Mouse (Mus musculus): ENCODE data around the gene Arhgef15. TPM values are rescaled to one million over a fixed set of nuclear protein-coding genes. Genes with fewer than 3 reads are reported as not detected.
"Not testable (repeated sequence)": the region's sequence is repeated elsewhere in the genome, so short reads cannot be mapped to it uniquely, and the experiment has no call there.

Arhgef15 gene
- under 1 TPM; 0.16 to 0.19 TPM for polyA plus RNA-seq (2017; shearing (Covaris generic))

DNA sequence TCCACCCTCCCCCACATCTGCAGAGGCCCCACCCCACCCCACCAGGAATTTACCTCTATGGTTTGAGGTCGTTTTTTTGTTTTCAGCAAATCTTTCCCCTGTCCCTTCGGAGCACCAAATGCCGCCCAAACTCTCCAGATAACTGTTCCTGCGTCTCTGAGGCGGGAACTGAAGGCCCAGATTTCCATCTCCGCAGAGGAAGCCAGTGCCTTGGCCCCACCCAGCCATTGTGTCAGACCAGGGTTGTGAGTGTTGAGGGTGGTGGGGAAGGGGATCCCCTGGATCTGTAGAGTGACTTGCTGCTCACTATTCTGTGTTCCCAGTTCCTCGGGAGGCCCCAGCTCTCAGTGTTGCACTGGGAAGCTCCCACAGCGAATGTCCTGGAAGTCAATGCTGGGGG is at the start of gene Arhgef15:
Gene Arhgef15 (minus strand): TSS at position 173 of the 400 bp plus-strand sequence.
- ATAC-seq, result no peak

DNA sequence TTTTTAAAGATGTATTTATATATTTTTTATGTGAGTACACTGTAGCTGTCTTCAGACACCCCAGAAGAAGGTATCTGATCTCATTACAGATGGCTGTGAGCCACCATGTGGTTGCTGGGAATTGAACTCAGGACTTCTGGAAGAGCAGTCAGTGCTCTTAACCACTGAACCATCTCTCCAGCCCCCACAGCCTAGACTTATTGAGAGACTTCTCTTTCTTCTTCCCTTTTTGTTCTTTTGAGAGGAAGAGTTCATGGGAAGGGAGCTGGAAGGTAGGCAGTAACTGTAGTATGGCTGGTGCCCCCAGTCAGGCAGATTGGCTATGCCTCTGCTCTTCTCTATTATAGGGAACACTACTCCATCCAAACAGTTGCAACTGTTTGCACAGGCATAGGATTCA is 49.3 kb upstream of the Arhgef15 start:
- not testable (repeated sequence) for ATAC-seq

DNA sequence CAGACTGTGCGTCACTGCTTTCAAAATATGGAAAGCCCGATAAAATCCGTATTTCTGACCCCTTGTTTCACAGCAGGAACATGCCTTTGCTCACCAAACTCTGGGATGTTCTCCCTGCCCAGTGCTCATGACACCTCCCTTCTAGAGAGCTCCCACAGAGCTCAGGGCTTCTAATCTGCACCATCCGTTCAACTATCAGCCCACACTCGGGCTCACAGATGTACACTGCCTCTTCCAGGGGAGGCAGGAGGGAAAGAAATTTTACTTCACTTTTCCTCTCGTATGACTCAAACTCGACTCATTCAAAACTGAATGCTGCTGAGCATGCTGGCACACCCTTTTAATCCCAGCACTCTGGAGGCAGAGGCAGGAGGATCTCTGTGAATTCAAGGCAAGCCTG is 47.9 kb upstream of the Arhgef15 start:
- ATAC-seq, result no peak

DNA sequence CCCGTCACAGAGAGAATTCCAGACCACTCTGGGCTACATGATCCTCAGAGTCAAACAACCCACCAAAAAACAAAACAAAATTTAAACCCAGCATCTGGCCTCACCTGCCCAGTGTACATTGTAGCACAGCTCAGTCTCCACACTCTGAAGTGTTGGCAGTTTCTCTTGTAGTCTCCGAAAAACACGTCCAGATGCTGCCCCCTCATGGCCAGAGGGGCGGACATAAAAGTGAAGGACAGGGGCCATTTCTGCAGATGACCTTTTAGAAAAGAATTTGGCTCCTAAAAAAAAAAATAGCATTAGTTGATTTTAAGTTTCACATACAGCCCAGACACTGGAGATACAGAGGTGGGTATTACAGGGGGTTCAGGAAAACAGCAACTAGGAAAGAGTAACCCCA is 46.3 kb upstream of the Arhgef15 start:
- ATAC-seq, result no peak

DNA sequence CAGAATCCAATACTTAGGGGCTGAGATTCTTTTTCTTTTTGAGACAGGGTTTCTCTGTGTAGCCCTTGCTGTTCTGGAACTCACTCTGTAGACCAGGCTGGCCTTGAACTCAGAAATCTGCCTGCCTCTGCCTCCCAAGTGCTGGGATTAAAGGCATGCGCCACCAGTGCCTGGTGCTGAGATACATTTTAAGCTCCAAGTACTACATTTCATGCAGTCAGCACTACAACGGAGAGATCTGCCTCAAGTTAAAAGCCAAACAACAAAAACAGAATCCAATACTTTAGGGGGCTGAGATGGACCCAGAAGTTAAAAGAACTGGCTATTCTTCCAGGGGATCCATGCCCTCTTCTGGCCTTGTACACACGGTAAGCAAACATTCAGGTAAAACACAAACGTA is 45.5 kb upstream of the Arhgef15 start:
- ATAC-seq, result not testable (repeated sequence)

DNA sequence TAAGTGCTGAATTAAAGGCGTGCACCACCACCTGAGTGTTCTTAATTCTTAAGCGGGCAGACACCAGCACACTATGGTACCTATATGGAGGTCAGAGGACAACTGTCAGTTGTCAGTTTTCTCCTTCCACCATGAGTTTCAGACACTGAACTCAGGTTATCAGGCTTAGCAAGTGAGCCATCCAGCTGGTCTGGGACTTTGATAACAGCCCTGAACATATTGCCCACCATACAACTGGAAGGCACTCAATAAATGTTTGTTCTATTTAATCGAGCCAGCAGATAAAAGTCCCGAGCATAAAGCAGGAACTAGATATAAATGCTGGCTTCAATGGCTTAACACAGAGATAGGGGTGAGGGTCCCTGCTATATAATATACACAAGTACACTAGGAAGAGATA is 39.8 kb upstream of the Arhgef15 start:
- ATAC-seq, result no peak

DNA sequence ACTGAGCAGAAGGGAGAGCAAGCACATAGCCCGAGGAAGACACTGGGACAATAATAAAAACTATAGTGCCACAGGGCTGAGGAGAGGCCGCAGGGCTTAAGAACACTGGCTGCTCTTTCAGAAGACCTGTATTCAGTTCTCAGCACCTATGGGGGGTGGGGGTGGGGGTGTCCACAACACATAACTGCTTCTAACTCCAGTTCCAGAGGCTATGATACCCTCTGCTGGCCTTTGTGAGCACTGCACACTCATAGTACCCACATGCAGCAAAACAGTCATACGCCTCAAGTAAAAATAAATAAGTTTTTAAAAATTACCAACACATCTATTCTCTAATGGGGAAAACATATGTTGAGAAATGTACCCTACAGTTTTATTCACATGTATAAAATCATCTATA is 37.1 kb upstream of the Arhgef15 start:
- ATAC-seq, result no peak

DNA sequence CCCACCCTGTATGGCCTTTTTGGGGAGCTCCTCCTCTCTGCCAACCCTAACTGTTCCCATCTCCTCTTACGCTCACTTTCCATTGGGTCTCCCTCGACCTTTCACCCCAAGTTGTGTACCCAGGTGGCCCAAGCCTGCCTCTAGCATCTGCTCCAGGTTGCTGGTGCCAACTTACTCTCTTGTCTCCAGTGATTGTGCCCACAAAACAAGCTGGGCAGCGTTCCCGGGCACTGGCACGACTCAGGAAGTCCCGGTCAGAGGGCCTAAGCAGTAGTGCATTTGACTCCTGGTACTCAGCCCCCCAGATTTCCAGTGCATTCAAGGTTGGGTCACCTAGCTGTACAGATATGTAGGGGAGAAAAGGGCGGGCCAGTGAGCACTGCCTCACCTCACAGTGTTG is 35.8 kb upstream of the Arhgef15 start:
- ATAC-seq, result no peak

DNA sequence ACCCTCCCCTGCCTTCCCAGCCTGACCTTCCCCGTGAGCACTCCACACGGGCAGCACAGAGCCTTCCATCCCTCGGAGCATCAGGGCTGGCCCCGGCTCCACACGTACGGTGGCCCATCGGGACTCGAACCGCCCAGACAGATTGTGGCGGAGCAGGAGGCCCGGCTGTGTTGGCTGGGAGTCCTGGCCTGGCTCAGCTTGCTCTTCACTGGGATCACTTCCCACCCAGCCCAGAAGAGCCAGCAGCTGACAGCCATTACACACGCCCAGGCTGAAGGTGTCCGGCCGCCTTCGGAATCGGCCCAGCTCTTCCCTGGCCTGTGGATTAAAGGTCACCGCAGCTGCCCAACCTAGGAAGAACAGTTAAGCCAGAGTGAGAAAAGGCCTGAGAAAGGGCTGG is 31.1 kb upstream of the Arhgef15 start:
- no peak for ATAC-seq

DNA sequence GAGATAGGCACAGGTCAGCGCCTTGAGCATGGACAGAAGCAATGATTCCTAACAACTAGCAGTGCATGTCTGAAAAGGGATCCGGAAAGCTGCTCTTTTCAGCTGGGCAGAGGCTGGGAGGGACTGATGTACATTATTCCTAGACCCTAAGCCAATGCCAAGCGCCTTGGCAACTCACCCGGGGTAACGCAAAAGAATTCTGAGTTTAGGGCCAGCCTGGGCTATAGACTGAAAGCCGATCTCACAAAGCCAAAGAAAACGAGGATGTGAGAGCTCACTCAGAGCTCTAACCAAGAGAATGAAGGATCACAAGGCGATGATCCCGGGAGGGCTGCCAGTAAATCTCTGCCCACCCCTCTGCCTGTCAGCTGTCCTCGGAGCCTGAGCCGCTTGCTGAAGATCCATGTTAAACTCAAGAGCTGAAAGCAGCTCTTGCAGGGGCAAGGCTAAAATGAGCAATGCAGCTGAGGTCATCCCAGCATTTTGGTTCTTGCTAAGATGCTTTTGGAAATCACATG is 30.1 kb upstream of the Arhgef15 start:
- ATAC-seq, result no peak

DNA sequence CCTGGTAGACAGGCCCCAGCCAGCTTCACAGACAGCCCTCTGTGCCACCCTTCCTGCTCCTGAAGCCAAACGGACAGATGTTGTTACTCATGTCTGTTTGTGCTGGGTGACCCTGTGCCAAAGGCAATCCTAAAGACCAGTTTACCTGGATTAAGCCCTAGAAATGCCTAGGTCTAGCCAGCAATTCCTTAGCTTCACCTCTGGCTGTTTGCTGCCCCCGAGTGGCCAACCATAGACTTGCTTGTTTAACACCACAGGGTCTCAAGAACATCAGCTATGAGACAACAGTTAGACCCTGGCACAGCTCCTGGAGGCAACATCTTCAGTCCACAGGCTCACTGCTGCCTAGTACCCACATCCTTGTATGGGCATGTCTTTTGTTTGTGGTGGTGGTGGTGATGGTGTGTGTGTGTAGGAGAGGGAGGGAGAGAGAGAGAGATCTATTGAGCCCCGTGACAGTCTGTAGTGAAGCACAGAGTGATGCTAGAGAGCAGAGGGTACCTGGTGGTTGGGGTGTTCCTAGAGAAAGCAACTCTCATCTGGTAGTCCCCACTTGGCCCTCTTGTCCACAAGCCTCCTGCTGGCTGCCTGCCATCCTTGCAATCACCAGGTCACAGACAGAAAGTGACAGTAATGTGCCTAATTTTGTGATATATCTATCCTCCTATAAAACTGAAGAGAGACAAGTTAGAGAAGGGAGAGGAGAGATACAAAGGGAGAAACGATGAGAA is 25.5 kb upstream of the Arhgef15 start:
- peak; percentile 45 for ATAC-seq

DNA sequence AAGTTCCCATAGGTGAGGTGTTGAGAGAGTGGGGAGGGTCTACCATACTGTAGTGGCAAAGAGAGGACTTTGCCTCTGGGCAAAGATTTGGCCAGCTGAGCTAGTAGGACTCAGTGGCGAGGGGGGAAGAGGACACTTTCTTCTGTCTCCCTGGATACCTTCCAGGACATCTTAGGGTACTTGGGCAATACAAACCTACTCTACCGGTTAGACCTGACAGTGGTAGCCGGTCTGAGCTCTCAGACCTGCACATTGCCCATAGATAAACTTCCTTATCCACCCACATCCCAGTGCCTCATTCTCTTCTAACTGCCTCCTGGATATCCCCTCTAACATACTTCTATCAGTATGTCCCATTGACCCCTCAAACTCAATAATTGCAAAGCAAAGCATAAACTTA is 23.6 kb upstream of the Arhgef15 start:
- ATAC-seq, result no peak

DNA sequence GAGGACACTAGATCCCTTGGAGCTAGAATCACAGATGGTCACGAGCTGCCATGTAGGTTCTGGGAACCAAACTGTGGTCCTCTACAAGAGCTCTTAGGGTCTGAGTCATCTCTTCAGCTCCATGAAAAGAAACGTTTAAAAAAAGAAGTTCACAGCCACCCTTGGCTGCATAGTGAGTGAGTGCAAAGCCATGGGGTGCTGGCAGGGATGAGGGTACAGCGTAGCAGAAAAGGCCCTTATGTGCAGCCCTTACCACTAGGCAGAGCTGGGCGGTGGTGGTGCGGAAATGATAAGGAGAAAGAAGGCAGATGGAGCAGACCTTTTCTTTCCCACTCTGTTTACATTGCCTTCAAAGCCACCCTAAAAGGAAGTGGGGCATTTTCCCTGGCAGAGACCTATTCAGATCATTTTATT is 22.0 kb upstream of the Arhgef15 start:
- no peak for ATAC-seq

DNA sequence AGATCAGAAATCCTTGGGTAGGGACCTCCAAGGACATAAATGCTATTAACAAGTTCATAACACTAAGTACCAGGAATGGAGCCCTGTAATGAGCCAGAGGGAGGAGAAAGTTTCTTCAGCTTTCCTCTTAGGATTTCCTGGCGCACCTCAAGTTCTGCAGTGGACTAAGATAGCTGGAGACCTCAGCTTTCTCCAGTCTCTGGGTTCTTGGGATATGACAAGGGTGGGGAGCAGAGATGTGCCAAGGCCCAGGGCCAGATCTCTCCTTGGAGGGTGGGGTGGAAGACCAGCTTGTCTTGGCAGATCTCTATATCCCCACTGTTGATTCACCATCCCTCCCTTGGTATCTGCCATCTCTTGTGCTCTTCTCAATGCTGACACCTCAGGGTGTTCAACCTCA is 18.3 kb upstream of the Arhgef15 start:
- no peak for ATAC-seq

DNA sequence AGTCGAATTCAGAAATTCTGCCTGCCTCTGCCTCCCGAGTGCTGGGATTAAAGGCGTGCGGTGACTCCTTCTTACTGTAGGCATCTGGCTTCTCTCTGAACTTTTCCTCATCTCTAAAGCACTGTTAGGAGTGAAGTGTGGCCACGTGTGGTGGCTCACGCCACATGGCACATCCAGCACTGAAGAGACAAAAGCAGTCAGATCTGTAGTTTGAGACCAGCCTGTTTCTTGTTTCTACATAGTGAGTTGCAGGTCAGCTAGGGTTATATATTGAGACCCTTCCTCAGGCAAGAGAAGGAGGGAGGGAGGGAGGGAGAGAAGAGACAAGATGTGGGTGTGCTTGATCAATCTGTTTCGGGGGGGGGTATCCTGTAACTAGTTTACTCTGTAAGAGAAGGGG is 17.8 kb upstream of the Arhgef15 start, which contains the start of gene Rangrf:
Gene Rangrf (minus strand): TSS at position 101 of the 400 bp plus-strand sequence.
- ATAC-seq, result no peak

DNA sequence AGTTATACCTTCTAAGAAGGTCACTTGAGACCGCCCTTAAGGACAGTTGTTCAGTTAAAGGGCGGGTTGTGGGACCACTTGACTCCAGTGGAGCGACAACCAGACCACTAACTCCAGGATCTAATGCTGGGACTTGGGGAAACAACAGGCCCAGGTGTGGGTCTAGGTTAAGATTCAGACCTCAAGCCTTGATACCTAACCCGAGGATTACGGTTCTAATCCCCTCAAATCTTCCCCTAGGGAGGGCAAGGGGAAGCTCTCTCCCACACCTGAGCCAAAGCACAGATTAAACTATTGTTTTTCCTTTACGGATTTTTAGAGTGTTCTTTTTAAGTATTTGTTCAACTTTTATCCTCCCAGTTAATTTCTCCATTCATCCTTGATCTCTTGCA is 16.8 kb upstream of the Arhgef15 start:
- ATAC-seq, result no peak

DNA sequence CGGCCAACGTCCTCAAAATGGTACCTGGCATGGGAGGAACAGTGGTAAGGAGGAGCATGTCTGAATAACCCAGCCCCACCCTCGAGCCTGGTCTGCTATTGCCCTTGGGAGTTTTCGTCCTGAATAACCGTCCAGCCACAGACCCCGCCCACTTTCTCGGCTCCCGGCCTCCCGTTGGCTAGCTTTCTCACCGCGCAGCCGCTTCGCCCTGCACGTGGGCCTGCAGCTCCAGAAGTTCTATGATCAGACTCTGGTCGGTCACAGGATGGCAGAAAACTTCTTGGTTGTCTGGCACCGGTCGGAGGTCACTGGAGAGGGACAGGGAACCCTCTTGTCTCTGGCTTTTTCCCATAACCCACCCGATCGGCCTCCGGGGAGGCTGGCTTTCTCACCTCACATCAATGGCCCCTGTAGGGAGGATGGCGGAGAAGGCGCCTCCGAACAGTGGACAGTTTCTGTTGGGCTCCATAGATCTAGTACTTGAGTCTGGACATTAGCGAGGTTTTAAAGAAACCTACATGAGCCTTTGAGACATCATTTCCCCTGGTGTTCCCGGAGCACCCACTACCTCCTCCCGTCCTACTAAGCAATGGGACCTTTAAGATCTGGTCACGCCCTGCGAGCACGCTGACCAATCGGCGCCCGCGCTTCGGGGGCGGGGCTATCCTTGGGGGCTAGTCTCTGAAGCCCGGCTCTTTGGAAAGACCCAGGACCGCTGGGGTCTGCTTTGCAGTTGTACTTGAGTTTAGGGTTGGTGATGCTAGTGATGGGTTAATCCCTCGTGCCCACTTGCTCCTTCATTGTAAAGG is 16.2 kb upstream of the Arhgef15 start:
- peak; percentile 94 for ATAC-seq

DNA sequence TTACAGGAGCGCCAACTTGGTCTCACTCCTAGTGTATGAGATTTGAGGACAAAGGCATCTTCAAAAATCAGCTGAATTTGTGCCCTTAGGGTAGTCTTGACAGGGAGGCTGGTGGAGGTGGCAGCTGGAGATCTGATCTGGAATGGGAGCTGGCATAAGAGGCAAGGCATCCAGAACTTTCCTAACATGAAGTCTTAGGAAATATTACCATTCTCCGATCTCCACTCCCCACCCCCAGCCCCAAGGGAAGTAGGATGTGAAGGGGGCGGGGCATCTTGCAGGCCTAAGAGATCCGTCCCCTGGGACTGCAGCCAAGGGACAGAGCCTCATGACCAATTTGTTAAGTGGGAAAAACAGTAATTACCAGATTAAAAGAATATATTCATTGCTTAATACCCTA is 13.0 kb upstream of the Arhgef15 start:
- ATAC-seq, result no peak

DNA sequence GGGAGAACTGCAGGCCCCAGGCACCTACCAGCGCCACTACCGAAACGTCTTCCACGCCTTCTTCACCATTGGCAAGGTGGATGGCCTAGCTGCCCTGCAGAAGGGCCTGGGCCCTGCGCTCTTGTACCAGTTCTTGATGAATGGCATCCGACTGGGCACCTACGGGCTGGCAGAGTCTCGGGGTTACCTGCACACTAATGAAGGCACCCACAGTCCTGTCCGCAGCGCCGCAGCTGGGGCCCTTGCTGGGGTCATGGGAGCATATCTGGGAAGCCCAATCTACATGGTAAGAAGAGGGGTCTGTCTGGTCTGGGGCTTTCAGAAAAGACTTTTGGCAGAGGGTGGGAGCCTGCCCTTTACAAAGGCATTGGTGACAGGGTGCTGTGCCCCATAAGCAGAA is 11.5 kb upstream of the Arhgef15 start:
- ATAC-seq, result no peak

DNA sequence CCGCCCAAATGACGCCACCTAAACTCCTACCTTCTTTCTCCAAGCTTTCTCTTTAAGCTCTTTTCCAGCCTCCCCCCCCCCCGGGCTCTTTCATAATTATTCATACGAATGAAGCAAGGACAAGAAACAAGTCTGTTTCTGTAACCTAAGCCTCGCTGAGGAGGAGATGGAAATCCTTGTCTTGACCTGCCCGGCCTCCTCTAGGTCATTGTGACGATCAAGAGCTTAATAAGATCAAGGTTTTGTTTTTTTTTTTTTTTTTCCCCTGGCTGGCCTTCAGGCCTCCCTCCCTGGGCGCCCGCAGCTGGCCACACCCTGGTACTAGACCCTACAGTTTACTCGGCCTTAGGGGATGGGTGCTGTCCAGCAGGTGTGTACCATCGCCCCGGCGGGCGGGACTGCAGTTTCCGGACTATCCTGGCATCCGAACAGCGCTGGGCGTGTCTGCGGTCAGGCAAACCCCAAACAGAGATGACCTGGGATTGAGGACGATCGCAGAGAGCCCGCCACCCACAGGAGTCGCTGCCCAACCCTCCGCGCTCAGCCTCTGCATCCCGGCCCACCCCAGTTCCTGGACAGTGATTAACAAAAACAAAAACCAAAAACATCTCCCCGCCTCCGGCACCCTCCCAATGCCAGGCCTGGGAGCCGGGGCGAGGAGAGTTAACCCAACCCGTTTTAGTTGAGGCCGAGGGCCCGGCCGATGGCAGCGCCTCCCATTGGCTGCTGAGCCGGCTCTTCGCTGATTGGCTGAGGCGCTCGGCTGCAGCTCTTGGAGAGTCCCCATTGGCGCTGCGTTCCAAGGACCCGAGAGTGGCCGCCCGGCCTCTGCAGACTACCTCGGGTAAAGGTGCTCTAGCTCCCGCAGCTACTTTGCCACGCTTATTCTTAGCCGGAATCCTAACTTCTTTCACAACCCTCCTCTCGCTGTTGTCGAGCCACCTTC is 10.3 kb upstream of the Arhgef15 start, which contains the start of gene Slc25a35:
Gene Slc25a35 (plus strand): TSS at position 795 of the 946 bp plus-strand sequence.
- peak; percentile 95 for ATAC-seq

DNA sequence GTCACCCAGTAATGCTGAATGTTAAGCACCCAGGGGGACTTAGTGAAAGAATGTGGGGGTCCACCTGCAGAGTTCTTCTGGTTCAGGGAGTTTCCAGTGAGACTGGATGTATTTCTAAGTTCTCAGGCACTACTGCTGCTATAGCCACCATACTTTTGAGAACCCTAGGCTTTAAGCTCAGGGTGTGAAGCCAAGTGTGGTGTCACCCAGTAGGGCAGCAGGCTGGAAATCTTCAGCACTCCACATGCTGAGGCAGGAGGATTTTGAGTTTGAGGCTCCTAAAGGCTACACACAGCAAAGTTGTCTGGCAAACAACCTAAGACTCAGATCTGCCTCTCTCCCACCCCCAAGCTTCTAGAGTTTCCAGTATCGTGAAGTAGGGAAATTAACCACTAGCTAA is 9.3 kb upstream of the Arhgef15 start:
- no peak for ATAC-seq

DNA sequence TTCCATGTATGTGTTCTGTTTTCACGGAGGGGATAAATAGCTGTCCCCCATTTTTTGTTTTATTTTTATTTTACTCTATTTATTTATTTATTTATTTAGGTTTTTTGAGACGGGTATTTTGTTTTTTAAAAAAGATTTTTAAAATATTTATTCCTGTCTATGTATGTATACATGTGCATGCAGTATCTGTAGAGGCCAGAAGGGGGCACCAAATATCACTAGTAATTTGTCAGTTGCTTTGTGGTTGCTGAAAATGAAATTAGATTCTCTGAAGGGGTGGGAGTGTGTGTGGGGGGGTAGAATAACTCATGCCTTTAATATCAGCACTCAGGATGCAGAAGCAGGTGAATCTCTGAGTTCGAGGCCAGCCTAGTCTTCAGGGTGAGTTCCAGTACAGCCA is 8.6 kb upstream of the Arhgef15 start:
- ATAC-seq, result peak; percentile 21

DNA sequence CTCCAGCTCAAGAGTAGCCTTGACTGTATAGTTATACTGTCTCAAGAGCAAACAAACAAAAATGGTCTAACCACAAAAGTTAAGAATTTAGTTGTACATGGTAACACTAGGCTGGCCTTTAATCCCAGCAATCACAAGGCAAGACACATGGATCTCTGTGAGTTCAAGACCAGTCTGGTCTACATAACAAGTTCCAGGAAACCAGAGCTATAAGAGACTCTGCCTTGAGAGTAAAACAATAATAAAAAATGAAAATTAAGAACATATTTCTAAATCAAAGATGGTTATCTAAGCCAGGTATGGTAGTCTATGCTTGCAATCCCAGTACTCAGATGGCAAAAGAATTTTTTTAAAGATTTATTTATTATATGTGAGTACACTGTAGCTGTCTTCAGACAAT is 7.8 kb upstream of the Arhgef15 start:
- ATAC-seq, result no peak
